Mouse (Mus musculus) liver, embryonic 18 days (tissue): Measurements from ENCODE around the gene Paip2b. TPM values are rescaled to one million over a fixed set of nuclear protein-coding genes. Genes with fewer than 3 reads are reported as not detected.

Source experiments
- polyA plus RNA-seq: library from polyadenylated mRNA; depleted of rRNA; stranded (reverse); fragments of >200 nt; gene quantifications from 2 replicates; pipeline ENCODE4 v1.2.3, GENCODE M21; 2012; rRNA removed

Paip2b gene
- polyA plus RNA-seq: 6.5 TPM in 2 replicates

GRCm38 (mm10) chr6:83831606-83832123 is at the start of gene Paip2b:
TSS of gene Paip2b (minus strand) at chr6:83831741.

GRCm38 (mm10) chr6:83866954-83867597 is 35.5 kb upstream of the Paip2b start, which contains the start of gene Zfp638:
TSS of gene Zfp638 (plus strand) at chr6:83867109.

GRCm38 (mm10) chr6:83794760-83795296 is 36.7 kb downstream of the Paip2b start, which contains the start of gene Nagk:
TSS of gene Nagk (plus strand) at chr6:83794982.

GRCm38 (mm10) chr6:83775638-83776293 is 55.8 kb downstream of the Paip2b start, which contains the start of gene Tex261:
TSS of gene Tex261 (minus strand) at chr6:83775813.

GRCm38 (mm10) chr6:83762344-83762743 is 69.2 kb downstream of the Paip2b start, which contains the start of gene Ankrd53:
TSS of gene Ankrd53 (plus strand) at chr6:83762644.

Other genes with a start within 250 kb of the Paip2b start
- 39.7 and 74.4 TPM in 2 replicates for gene Clec4f, start 175.6 kb downstream of the Paip2b start, polyA plus RNA-seq
- 0.90 and 2.2 TPM in 2 replicates for gene Cd207, start 153.9 kb downstream of the Paip2b start, polyA plus RNA-seq
- not detected in 2 replicates for gene Vax2, start 120.5 kb downstream of the Paip2b start, polyA plus RNA-seq
- gene Atp6v1b1, start 88.8 kb downstream of the Paip2b start, polyA plus RNA-seq: 0.05 TPM in 1 of 2 replicates, not detected in the other
- gene Ankrd53, start 69.1 kb downstream of the Paip2b start, polyA plus RNA-seq: not detected in 2 replicates
- 24.8 and 26.3 TPM in 2 replicates for gene Tex261, start 55.9 kb downstream of the Paip2b start, polyA plus RNA-seq
- 8.8 and 10.3 TPM in 2 replicates for gene Nagk, start 36.8 kb downstream of the Paip2b start, polyA plus RNA-seq
- gene Zfp638, start 35.4 kb upstream of the Paip2b start, polyA plus RNA-seq: 13.5 and 14.4 TPM in 2 replicates
- 2.6 TPM in 2 replicates for gene Dysf, start 176.8 kb upstream of the Paip2b start, polyA plus RNA-seq